Mouse (Mus musculus) spleen, postnatal 10 days (tissue): Measurements from ENCODE around the gene Tardbp.
A peak's percentile ranks its signal among the peaks of the same experiment; 100 is the strongest.

ENCODE experiments used
- DNase-seq, 2 experiments: peaks; one replicate each; pipeline ENCODE4 v3.0.0; 2021 to 2022; ENCODE audit warnings: low spot score in 2 of 2

The Tardbp gene

GRCm38 (mm10) chr4:148601871-148602270, 24.9 kb downstream of the Tardbp start:
- DNase-seq: no peak

- DNase-seq: no peak
Observed at GRCm38 (mm10) chr4:148600316-148600715, 26.5 kb downstream of the Tardbp start.

GRCm38 (mm10) chr4:148598826-148599225, 28.0 kb downstream of the Tardbp start:
- no peak for DNase-seq

DNA sequence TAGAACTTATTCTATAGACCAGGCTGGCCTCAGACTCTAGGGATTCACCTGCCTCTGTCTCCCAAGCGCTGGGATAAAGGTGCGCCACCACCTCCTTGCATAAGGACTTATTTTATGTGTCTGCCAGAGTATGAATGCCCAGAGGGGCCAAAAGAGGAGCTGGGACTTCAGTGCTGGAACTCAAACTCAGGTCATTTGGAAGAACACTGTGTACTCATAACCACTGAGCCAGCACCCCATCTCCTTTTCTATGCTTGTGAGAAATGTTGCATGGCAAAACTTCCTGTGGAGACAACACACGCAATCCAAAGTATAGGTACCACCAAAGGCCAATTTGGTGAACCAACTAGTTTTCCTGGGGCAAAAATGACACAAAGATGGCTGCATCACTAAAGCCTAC, 30.1 kb downstream of the Tardbp start:
- no peak for DNase-seq

DNA sequence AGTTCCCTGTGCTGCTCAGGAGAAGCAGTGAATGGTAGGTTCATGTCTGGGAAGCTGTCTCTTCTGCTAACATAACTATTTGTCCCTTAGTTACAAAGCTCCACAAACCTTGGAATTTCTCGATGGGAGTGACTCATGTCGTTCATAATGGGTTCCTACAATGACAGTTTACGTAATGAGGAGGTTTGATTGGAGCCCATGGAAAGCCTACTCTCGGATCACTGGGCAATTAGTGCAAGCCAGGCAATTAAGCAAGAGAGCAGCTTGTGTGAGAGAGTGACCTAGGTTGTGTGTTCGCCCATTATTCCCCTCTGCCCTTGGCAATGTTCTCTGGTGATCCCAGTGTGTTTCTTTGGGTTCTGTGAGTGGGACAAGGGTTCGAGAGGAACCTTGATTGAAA, 30.9 kb downstream of the Tardbp start:
- no peak for DNase-seq

- no peak for DNase-seq
Observed at GRCm38 (mm10) chr4:148593996-148594395, 32.8 kb downstream of the Tardbp start.

DNA sequence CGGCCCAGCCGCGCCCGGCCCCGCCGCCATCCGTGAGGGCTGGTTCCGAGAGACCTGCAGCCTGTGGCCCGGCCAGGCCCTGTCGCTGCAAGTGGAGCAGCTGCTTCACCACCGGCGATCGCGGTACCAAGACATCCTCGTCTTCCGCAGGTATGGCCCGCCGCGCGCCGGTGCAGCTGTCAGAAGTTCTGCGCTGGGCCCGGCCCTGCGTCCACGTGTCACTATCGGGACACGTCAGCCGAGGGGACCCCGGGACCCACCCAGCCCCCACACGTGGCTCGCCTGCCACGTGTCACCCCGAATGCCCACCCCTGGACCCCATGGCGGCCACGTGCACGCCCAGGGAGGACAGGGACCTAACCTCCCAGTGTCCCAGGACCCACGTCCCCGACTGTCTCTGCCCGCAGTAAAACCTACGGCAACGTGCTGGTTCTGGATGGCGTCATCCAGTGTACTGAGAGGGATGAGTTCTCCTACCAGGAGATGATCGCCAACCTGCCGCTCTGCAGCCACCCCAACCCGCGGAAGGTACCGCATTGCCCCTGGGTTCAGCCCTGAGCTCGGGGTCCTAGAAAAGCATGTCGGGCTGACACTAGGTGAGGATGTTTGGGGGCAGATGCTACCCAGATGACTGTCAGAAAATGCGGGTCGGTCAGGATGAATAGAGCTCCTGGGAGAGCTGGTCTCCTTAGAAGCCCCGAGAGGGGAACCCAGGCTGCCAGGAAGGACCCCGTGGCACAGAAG, 35.0 kb downstream of the Tardbp start:
- peak in 1 of 2 experiments; percentile 30 for DNase-seq

- peak; percentile 92 to 98 for DNase-seq
Observed at GRCm38 (mm10) chr4:148591171-148591630, 35.6 kb downstream of the Tardbp start, which contains the start of gene Srm. Gene Srm, plus strand, starts transcription at chr4:148591503.

DNA sequence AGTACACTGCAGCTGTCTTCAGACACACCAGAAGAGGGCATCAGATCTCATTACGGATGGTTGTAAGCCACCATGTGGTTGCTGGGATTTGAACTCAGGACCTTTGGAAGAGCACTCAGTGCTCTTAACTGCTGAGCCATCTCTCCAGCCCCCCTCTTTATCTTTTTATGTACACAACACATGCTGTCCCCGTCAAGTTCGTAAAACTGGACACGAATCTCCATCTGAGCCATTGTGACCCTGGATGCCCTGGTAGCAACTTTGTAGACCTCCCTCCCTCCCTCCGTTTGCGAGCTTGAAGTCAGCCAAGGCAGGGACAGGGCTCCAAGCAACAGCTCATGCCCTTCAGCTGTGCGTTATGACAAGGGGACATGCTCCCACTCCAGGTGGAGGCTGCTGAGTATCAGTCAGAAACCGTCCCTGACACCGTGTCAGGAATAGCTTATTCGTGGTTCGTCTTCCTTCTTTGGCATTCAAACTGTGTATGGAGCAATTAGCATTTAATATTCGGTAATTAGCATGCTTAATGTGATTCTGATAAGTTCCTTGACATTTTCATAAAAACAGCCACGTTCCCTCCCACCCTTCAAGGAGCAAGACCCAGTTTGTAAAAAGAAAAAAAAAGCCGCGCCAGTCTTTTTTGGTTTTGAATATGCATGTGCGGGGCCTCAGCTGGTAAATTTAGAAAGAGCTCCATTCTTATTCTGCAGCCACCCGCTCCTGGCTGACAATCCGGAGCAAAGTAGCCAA, 36.2 kb downstream of the Tardbp start:
- DNase-seq: no peak

- no peak for DNase-seq
Observed at GRCm38 (mm10) chr4:148589565-148589964, 37.3 kb downstream of the Tardbp start.

- DNase-seq: no peak
Observed at GRCm38 (mm10) chr4:148588793-148589192, 38.0 kb downstream of the Tardbp start.

DNA sequence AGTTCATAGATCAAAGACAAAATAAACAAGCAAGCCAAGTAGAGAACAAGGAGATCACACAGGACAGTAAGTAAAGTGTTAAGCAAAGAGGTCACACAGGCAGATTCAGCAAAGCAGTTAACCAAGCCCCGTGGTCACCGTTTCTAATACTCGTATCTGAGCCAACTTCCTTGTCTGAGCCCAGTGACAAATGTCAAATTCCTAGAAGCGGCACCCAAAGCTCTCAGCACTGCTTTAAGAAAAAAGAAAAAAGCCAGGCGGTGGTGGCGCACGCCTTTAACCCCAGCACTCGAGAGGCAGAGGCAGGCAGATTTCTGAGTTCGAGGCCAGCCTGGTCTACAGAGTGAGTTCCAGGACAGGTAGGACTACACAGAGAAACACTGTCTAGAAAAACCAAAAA, 40.2 kb downstream of the Tardbp start:
- no peak for DNase-seq

DNA sequence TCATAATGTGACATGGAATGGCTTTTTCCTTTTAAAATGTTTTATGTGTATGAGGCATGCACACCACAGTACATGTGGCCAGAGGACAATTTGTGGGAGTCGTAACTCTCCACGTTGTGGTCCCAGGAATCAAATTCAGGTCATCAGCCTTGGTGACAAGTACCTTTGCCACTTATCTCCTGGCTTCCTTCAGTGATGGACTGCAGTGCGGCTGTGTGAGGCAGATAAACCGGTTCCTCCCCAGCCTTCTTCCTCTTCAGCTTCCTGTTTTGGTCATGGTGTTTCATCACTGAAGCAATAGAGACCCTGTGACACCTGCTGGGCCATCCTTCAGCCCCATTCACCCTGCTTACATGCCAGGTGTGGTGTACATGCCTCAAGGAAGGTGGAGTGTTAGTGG, 43.6 kb downstream of the Tardbp start:
- no peak for DNase-seq

DNA sequence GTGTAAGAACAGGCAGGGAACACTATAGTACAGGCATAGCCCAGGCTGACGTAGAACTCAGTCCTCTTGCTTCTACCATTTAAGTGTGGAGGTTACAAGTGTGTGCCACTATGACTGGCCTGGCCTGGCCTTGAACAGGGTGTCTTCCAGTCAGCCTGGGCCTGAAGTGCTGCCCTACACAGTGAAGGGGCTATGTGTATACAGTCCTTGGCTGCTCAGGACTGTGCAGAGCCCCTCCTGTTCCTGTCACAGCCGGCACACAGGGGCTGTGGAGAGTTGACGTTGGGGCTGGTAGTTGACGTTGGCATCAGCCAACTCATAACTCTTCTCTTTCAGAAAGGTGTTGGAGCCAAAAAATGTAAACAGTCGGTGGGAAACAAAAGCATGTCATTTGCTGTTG, 45.4 kb downstream of the Tardbp start:
- DNase-seq: no peak

DNA sequence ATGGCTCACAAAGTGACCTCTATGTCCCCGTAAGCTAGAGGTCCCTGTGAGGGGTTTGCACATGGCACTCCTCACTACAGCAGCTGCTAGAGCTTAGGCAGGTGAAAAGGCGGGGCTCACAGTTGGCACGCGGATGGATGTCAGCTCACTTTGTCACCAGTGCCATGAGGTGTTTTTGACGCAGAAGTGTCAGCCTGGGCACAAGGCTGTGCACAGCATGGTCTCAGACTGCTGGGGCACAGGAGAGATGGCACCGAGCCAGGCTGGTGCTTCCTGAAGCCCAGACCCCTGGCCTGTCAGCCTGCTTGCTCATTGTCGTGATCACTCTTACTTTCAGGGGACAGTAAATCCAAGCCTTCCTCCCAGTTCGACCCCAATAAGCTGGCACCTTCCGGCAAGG, 46.1 kb downstream of the Tardbp start:
- DNase-seq: no peak

- DNase-seq: no peak
Observed at GRCm38 (mm10) chr4:148573222-148573621, 53.6 kb downstream of the Tardbp start.

GRCm38 (mm10) chr4:148570693-148571295, 56.0 kb downstream of the Tardbp start:
- DNase-seq: no peak

DNA sequence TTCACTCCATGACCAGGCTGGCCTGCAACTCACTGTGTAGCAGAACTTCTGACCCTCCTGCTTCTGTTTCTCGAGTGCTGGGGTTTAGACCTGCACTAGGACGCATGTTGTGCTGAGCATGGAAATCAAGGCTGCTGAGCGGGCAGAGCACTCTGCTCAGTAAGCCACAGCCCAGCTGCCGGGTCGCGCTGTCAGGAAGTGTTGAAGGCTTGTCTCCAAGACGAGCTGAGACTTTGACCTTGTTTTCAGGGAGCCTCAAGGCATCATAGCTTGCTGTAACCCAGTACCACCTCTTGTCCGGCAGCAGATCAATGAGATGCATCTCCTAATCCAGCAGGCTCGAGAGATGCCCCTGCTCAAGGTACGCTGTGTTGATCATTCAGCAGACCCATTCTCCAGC, 56.7 kb downstream of the Tardbp start:
- no peak for DNase-seq

DNA sequence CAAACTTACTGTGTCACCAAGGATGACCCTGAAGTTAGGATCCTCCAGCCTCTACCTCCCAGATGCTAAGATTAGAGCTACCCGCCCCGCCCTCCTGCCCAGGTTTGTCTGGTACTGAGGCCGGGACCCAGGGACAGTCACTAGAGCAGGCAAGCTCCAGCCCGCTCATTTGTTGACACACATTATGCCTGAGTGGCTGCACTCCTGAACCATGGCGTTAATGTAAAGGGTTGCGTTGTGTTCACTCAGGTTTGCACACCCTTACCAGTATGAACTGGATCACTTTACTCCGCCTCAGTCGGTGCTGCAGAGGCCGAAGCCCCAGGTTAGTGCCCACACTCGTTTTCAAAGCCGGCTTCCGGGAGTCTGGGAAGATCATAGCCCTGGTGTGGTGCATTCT, 63.2 kb downstream of the Tardbp start:
- no peak for DNase-seq

GRCm38 (mm10) chr4:148562676-148563075, 64.1 kb downstream of the Tardbp start:
- DNase-seq: no peak
